Mouse (Mus musculus) embryonic fibroblast, embryonic 13.5 days (primary cell): ENCODE data around the gene Ssna1.

Source experiments
- CTCF ChIP-seq: IDR thresholded peaks from 2 replicates; pipeline ENCODE4 v1.5.1; 2011; ENCODE audit warnings: mild to moderate bottlenecking, control low read depth, low read length, moderate library complexity, borderline replicate concordance; ENCODE audit not compliant: insufficient read depth
- POLR2A ChIP-seq: IDR thresholded peaks from 2 replicates; pipeline ENCODE4 v1.6.1; 2011; ENCODE audit warnings: low read depth, mild to moderate bottlenecking, control low read depth, low read length, moderate library complexity

DNA sequence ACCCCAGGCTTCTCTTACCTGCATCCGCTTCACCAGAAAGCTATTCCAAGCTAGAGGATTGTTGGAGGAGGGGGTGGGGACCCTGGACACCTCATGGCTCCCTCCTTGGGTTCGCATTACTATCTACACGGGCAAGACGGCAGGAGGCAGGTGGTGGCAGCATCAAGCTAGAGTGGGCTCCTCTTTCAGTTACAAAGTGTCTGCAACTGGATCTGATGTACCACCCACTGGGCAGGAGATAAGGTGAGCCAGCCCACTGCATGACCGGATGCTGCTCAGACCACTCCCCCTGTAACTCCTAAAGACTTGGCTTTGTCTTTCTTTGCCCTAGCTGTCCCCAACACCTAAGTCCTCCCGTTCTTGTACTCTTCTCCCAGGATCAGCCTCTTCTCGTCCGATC, 35.6 kb downstream of the Ssna1 start, which contains the start of gene Rnf224:
- no peak for TF ChIP-seq CTCF
- TF ChIP-seq POLR2A = no peak
